Mouse (Mus musculus) CH12.LX (cell line): ENCODE results near the gene Dclk3. TPM values are rescaled to one million over a fixed set of nuclear protein-coding genes. Genes with fewer than 3 reads are reported as not detected.

Source experiments
- DNase-seq: peaks from one replicate; pipeline ENCODE4 v3.0.0-alpha.2; 2013; ENCODE audit errors: extremely low read depth
- H3K27ac ChIP-seq: 2 replicates; pipeline ENCODE4 v1.5.1; 2012; ENCODE audit warnings: low read depth, mild to moderate bottlenecking, control low read depth, moderate library complexity; ENCODE audit not compliant: insufficient read depth
- H3K27me3 ChIP-seq: replicated peaks from 2 replicates; pipeline ENCODE3; 2012; ENCODE audit warnings: inconsistent platforms
- H3K36me3 ChIP-seq, 2 experiments: replicated peaks in 1 of 2; 2 replicates each; pipeline versions ENCODE3 to v1.6.1; 2012; ENCODE audit warnings: inconsistent platforms in 1 of 2, low read length in 1 of 2, mild to moderate bottlenecking in 1 of 2, mixed read lengths in 1 of 2, moderate library complexity in 1 of 2; ENCODE audit not compliant: control insufficient read depth in 1 of 2, insufficient read depth in 1 of 2
- H3K4me1 ChIP-seq, 2 experiments: 2 replicates each; pipeline ENCODE4 v1.6.1; 2012; ENCODE audit warnings: inconsistent platforms in 1 of 2, moderate library complexity in 1 of 2; ENCODE audit not compliant: insufficient read depth in 2 of 2, control insufficient read depth in 1 of 2
- H3K4me2 ChIP-seq: 2 replicates; pipeline ENCODE4 v1.6.1; 2012; ENCODE audit warnings: low read depth, mild to moderate bottlenecking, control low read depth; ENCODE audit not compliant: poor library complexity, insufficient read depth, severe bottlenecking
- H3K4me3 ChIP-seq, 3 experiments: fragments of 150-350 bp in 1 of 3; sonication (generic) in 1 of 3; replicated peaks in 1 of 3; 2 replicates each; pipeline versions ENCODE3 to v1.5.1; 2011 to 2012; ENCODE audit warnings: low read depth in 2 of 3, low read length in 2 of 3, mild to moderate bottlenecking in 2 of 3, moderate library complexity in 2 of 3, control low read depth in 1 of 3, improper control_type of control experiment in 1 of 3, inconsistent platforms in 1 of 3, mixed read lengths in 1 of 3; ENCODE audit not compliant: poor library complexity in 1 of 3
- H3K79me2 ChIP-seq: replicated peaks from 2 replicates; pipeline ENCODE4 v1.6.1; 2012; ENCODE audit warnings: mild to moderate bottlenecking, moderate library complexity; ENCODE audit not compliant: control insufficient read depth, poor library complexity, insufficient read depth, severe bottlenecking; ENCODE audit errors: extremely low read depth
- H3K9ac ChIP-seq: 2 replicates; pipeline ENCODE4 v1.6.1; 2012; ENCODE audit warnings: low read depth, mild to moderate bottlenecking, control low read depth, moderate library complexity; ENCODE audit not compliant: insufficient read depth
- H3K9me3 ChIP-seq: replicated peaks from 2 replicates; pipeline ENCODE3; 2012; ENCODE audit warnings: low read length, inconsistent platforms, mixed read lengths
- CTCF ChIP-seq, 2 experiments: IDR thresholded peaks in 1 of 2; conservative IDR thresholded peaks in 1 of 2; 2 replicates each; pipeline ENCODE4 v1.5.1; 2011 to 2012; ENCODE audit warnings: low read depth in 2 of 2, low read length in 2 of 2, improper control_type of control experiment in 1 of 2, inconsistent platforms in 1 of 2, mild to moderate bottlenecking in 1 of 2, moderate library complexity in 1 of 2
- E2F4 ChIP-seq: IDR thresholded peaks from 2 replicates; pipeline ENCODE4 v1.6.1; 2011; ENCODE audit warnings: low read depth, low read length, improper control_type of control experiment; ENCODE audit not compliant: insufficient replicate concordance
- ELF1 ChIP-seq: IDR thresholded peaks from 2 replicates; pipeline ENCODE4 v1.6.1; 2014; ENCODE audit warnings: low read depth, mild to moderate bottlenecking, inconsistent platforms, low read length, improper control_type of control experiment
- EP300 ChIP-seq: IDR thresholded peaks from 2 replicates; pipeline ENCODE4 v1.6.1; 2011; ENCODE audit warnings: low read length, improper control_type of control experiment
- ETS1 ChIP-seq: conservative IDR thresholded peaks from 2 replicates; pipeline ENCODE4 v1.6.1; 2012; ENCODE audit warnings: low read depth, mild to moderate bottlenecking, inconsistent platforms, low read length, improper control_type of control experiment, moderate library complexity
- JUN ChIP-seq: IDR thresholded peaks from 2 replicates; pipeline ENCODE4 v1.6.1; 2011; ENCODE audit warnings: low read depth, mild to moderate bottlenecking, low read length, improper control_type of control experiment, moderate library complexity; ENCODE audit not compliant: insufficient read depth
- JUND ChIP-seq: conservative IDR thresholded peaks from 2 replicates; pipeline ENCODE4 v1.6.1; 2011; ENCODE audit warnings: low read depth, low read length, improper control_type of control experiment
- KAT2A ChIP-seq: IDR thresholded peaks from 2 replicates; pipeline ENCODE4 v1.6.1; 2012; ENCODE audit warnings: low read length, improper control_type of control experiment, inconsistent platforms; ENCODE audit not compliant: insufficient replicate concordance
- MAX ChIP-seq: IDR thresholded peaks from 2 replicates; pipeline ENCODE4 v1.6.1; 2011; ENCODE audit warnings: low read length, improper control_type of control experiment
- MAZ ChIP-seq: IDR thresholded peaks from 2 replicates; pipeline ENCODE4 v1.6.1; 2012; ENCODE audit warnings: low read depth, mild to moderate bottlenecking, inconsistent platforms, low read length, improper control_type of control experiment, moderate library complexity
- MXI1 ChIP-seq: IDR thresholded peaks from 2 replicates; pipeline ENCODE4 v1.6.1; 2011; ENCODE audit warnings: mild to moderate bottlenecking, low read depth, low read length, improper control_type of control experiment
- MYC ChIP-seq: IDR thresholded peaks from 2 replicates; pipeline ENCODE4 v1.6.1; 2011; ENCODE audit warnings: low read depth, mild to moderate bottlenecking, improper control_type of control experiment, low read length
- PAX5 ChIP-seq: IDR thresholded peaks from 2 replicates; pipeline ENCODE4 v1.6.1; 2012; ENCODE audit warnings: low read length, inconsistent platforms, mixed read lengths
- POLR2AphosphoS2 ChIP-seq: IDR thresholded peaks from 2 replicates; pipeline ENCODE4 v1.6.1; 2011; ENCODE audit warnings: low read depth, low read length, improper control_type of control experiment
- RAD21 ChIP-seq: IDR thresholded peaks from 2 replicates; pipeline ENCODE4 v1.6.1; 2011; ENCODE audit warnings: low read depth, mild to moderate bottlenecking, low read length, improper control_type of control experiment, moderate library complexity
- SMC3 ChIP-seq: IDR thresholded peaks from 2 replicates; pipeline ENCODE4 v1.6.1; 2011; ENCODE audit warnings: low read depth, low read length, improper control_type of control experiment
- TBP ChIP-seq: conservative IDR thresholded peaks from 2 replicates; pipeline ENCODE4 v1.6.1; 2011; ENCODE audit warnings: low read depth, low read length, improper control_type of control experiment
- TCF12 ChIP-seq: IDR thresholded peaks from 2 replicates; pipeline ENCODE4 v1.6.1; 2014; ENCODE audit warnings: low read depth, mild to moderate bottlenecking, inconsistent platforms, low read length, improper control_type of control experiment
- USF1 ChIP-seq: IDR thresholded peaks from 2 replicates; pipeline ENCODE4 v1.6.1; 2014; ENCODE audit warnings: low read depth, mild to moderate bottlenecking, inconsistent platforms, low read length, improper control_type of control experiment
- ZC3H11A ChIP-seq: IDR thresholded peaks from 2 replicates; pipeline ENCODE4 v1.6.1; 2012; ENCODE audit warnings: low read depth, mild to moderate bottlenecking, inconsistent platforms, low read length, improper control_type of control experiment
- dilution Hi-C: fragments of 300-500 bp; cut with MboI; formaldehyde crosslinking; loops from 2 replicates; pipeline ENCODE4 v1.14.3; 2020; ENCODE audit warnings: low sequenced_read_pairs; ENCODE audit not compliant: extremely low pct_unique_long_range_greater_than_20kb, extremely low pct_ligation_motif_present
- in situ Hi-C: fragments of 300-500 bp; cut with MboI; formaldehyde crosslinking; loops from 3 replicates; pipeline ENCODE4 v1.14.3; 2019; ENCODE audit warnings: low sequenced_read_pairs, low pct_ligation_motif_present, low pct_unique_long_range_greater_than_20kb, mixed read lengths
- polyA plus RNA-seq: library from polyadenylated mRNA; unstranded; fragments of >175 nt; gene quantifications from 2 replicates; pipeline ENCODE4 v1.2.1, GENCODE M21; 2012; ENCODE audit warnings: low read depth; ENCODE audit not compliant: insufficient read length
- total RNA-seq, 2 experiments: library from RNA; depleted of rRNA; stranded (reverse); fragments of 300-350 nt in 1 of 2; fragments of >200 nt in 1 of 2; gene quantifications; 2 replicates each; pipeline ENCODE4 v1.2.3; 2012 to 2014

Gene Dclk3
- total and polyA plus RNA-seq, 3 experiments = 0.17 to 1.1 (median 0.33) TPM

DNA sequence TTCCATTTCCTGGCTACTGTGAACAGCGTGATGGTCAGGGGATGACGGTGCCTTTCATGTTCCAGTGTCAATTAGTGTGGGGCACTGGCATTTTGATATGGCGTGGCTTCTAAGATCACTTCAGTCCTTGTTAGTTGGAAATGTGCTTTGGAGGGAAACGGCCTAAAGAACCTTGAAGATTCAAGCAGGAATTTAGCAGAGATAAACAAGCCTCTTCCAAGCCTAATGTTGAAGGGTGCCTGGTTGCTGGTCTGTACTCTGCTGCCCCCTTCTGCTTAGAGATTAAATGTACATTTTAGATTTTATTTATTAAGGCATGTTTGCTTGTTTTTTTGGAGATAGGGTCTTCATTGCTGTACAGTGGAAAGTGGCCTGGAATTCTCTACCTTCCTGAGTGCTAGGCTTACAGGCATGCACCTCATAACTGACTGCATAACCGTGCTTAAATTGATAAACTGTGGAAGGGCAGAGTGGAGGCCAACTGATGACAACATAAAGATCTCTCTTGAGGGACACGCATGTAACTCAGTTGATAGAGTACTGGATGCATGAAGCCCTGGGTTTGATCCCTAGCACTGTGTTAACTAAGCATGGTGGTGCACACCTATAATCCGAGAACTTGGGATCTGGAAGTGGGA, 40.1 kb downstream of the Dclk3 start:
- dilution Hi-C loops = no loop called here
- no peak overlapping the region for H3K27ac ChIP-seq
- H3K4me1 ChIP-seq = no peaks in the 10 kb centered on the region

DNA sequence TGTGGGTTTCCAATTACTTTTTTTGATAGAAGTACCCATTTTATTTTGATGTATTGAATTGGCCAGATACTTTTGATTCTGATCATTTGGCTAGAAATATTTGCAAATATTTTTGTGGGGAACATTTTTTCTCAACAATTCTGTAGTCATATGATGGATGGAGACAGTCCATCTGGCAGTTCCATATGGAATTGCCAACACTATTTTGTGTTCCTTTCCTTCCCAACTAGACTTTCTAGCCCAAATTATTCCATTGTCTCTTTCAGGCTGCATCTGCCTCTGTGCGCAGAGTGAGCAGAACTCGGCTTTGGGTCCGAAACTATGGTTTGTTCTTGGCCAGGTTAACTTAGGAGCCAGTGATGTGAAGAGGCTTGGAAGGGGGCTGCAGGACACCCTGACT, 42.1 kb downstream of the Dclk3 start:
- DNase-seq = no peak
- in situ Hi-C loops = loop anchor here (25.0 kb wide), 1 partner anchor 1956 kb away; no protein-coding TSS in a partner anchor
- TF ChIP-seq MAZ (no peak), ETS1 (no peak), E2F4 (no peak), JUND (no peak), POLR2AphosphoS2 (no peak), MAX (no peak), MYC (no peak), TCF12 (no peak), ELF1 (no peak), JUN (no peak), TBP (no peak), KAT2A (no peak), EP300 (no peak), MXI1 (no peak), PAX5 (no peak), ZC3H11A (no peak), USF1 (no peak)
- TF ChIP-seq, all 38 proteins: peak for 0
- H3K9ac ChIP-seq = no peak overlapping the region
- no peaks in the 10 kb centered on the region for H3K36me3 ChIP-seq
- H3K27me3 ChIP-seq = no peaks in the 10 kb centered on the region
- H3K4me3 ChIP-seq = no peak overlapping the region
- H3K4me2 ChIP-seq = no peak overlapping the region
- H3K27ac ChIP-seq = no peak overlapping the region
- H3K9me3 ChIP-seq = no peaks in the 10 kb centered on the region
- H3K79me2 ChIP-seq = no peaks in the 10 kb centered on the region
- H3K4me1 ChIP-seq = no peaks in the 10 kb centered on the region
- dilution Hi-C loops = no loop called here

More for the DNA sequence above, 40.1 kb downstream of the Dclk3 start:
- H3K9me3 ChIP-seq = no peaks in the 10 kb centered on the region
- H3K79me2 ChIP-seq = no peaks in the 10 kb centered on the region
- no peak overlapping the region for H3K9ac ChIP-seq
- H3K4me2 ChIP-seq = no peak overlapping the region
- H3K4me3 ChIP-seq = no peak overlapping the region
- H3K27me3 ChIP-seq = no peaks in the 10 kb centered on the region
- peak; percentile 28 for DNase-seq
- in situ Hi-C loops = loop anchor here (5.0 to 25.0 kb wide), 3 partner anchors 54 to 1958 kb away; no protein-coding TSS in a partner anchor
- no peaks in the 10 kb centered on the region for H3K36me3 ChIP-seq
- TF ChIP-seq PAX5 (no peak), ZC3H11A (peak; percentile 56), CTCF (conservative IDR thresholded peaks at IDR 0.05 in 1 of 2, IDR thresholded peaks at IDR 0.05 in 1 of 2; ENCODE audit: low read depth in 2 of 2, low read length in 2 of 2) (peak; percentile 50 to 79), RAD21 (peak; percentile 84), SMC3 (peak; percentile 78)
